23 mouse cellular contexts compared by ENCODE assay signal in genomic region chr4:35040306-35040705, GRCm38 (mm10).
DNase-seq lines count a peak whose midpoint lies in the region; ATAC-seq lines count a peak whose summit lies in the region.
"Had no signal": no experiment of that assay in that cellular context is flagged by ENCODE, and none has a peak within 500 bp of the region (broad histone marks: within the 10 kb centered on the region; RNA-seq: fewer than 3 reads in every experiment).

No protein-coding gene starts in this region.

- no peak overlapping the region for H3K4me2 ChIP-seq in kidney, embryonic 14.5 days (replicated peaks; ENCODE audit: low read depth, low read length)
- H3K4me2 ChIP-seq in kidney, embryonic 16.5 days (replicated peaks; ENCODE audit: low read depth, low read length): no peak overlapping the region
- H3K4me2 ChIP-seq: forebrain, embryonic 15.5 days; heart, embryonic 11.5 days; hindbrain, embryonic 12.5 days; hindbrain, embryonic 15.5 days had no signal

- peaks cover 2% of the 10 kb centered on the region; the same call in 1 of the 2 replicates for H3K36me3 ChIP-seq in heart, embryonic 10.5 days
- no peaks in the 10 kb centered on the region for H3K36me3 ChIP-seq in kidney, embryonic 14.5 days (ENCODE audit: control insufficient read depth, insufficient read depth, low read length)
- no peaks in the 10 kb centered on the region for H3K36me3 ChIP-seq in kidney, embryonic 16.5 days (ENCODE audit: insufficient read depth, low read length)
- H3K36me3 ChIP-seq: forebrain, embryonic 15.5 days; G1E; hindbrain, embryonic 12.5 days; hindbrain, embryonic 15.5 days had no signal

- no peak for ATAC-seq in kidney, embryonic 14.5 days (ENCODE audit: low FRiP score, low TSS enrichment)
- no peak for ATAC-seq in kidney, embryonic 16.5 days (ENCODE audit: low FRiP score, low TSS enrichment)
- ATAC-seq: forebrain, embryonic 15.5 days; Patski had no signal

- no peaks in the 10 kb centered on the region for H3K27me3 ChIP-seq in heart, embryonic 10.5 days (ENCODE audit: insufficient read depth, poor library complexity, severe bottlenecking)
- H3K27me3 ChIP-seq in kidney, embryonic 14.5 days (ENCODE audit: control insufficient read depth, insufficient read depth, low read length): no peaks in the 10 kb centered on the region
- H3K27me3 ChIP-seq in kidney, embryonic 16.5 days (ENCODE audit: insufficient read depth, low read length): no peaks in the 10 kb centered on the region
- H3K27me3 ChIP-seq: CH12.LX; forebrain, embryonic 15.5 days; hindbrain, embryonic 12.5 days; hindbrain, embryonic 15.5 days; Patski had no signal

- no peak overlapping the region for H3K4me3 ChIP-seq in heart, embryonic 10.5 days
- H3K4me3 ChIP-seq in kidney, embryonic 14.5 days (ENCODE audit: low read length): no peak overlapping the region
- H3K4me3 ChIP-seq in kidney, embryonic 16.5 days (ENCODE audit: low read length): no peak overlapping the region
- H3K4me3 ChIP-seq: forebrain, embryonic 10.5 days; forebrain, embryonic 15.5 days; heart, adult 2 months; hindbrain, embryonic 12.5 days; hindbrain, embryonic 15.5 days had no signal

- DNase-seq in heart, adult 11 months: peak; percentile 66
- no peak for DNase-seq in heart, embryonic 10.5 days (ENCODE audit: low spot score)
- DNase-seq in kidney, adult 9 months: peak; percentile 27
- peak; percentile 18 to 38 for DNase-seq in kidney, postnatal 36 days
- DNase-seq in testis, postnatal 14 days (ENCODE audit: low spot score): peak; percentile 46
- no peak for DNase-seq in testis, postnatal 10 days (ENCODE audit: low spot score)
- DNase-seq: adrenal gland, postnatal 10 days; B cell, adult 2 months; cerebellum, adult 18-20 months; cerebellum, adult 9-10 months; cerebellum, postnatal 14 days; gastrocnemius, postnatal 25 days; heart, adult 2 months had no signal

- H3K27ac ChIP-seq in heart, embryonic 10.5 days: no peak overlapping the region
- H3K27ac ChIP-seq in kidney, embryonic 14.5 days (ENCODE audit: low read depth, low read length): no peak overlapping the region
- no peak overlapping the region for H3K27ac ChIP-seq in kidney, embryonic 16.5 days (ENCODE audit: low read length)
- H3K27ac ChIP-seq: forebrain, embryonic 10.5 days; forebrain, embryonic 15.5 days; heart, adult 2 months; hindbrain, embryonic 12.5 days; hindbrain, embryonic 15.5 days had no signal

- 89% methylated on average over 1 of the region's 1 CpGs for WGBS in heart, embryonic 10.5 days
- whole genome bisulfite sequencing in kidney, embryonic 14.5 days: 70% methylated on average over 1 of the region's 1 CpGs
- WGBS in kidney, embryonic 16.5 days: 64% methylated on average over 1 of the region's 1 CpGs

- H3K9me3 ChIP-seq in heart, embryonic 10.5 days: no peaks in the 10 kb centered on the region
- H3K9me3 ChIP-seq in kidney, embryonic 14.5 days (ENCODE audit: control insufficient read depth, low read length): no peaks in the 10 kb centered on the region
- no peaks in the 10 kb centered on the region for H3K9me3 ChIP-seq in kidney, embryonic 16.5 days (ENCODE audit: low read length)
- H3K9me3 ChIP-seq: forebrain, embryonic 10.5 days; forebrain, embryonic 15.5 days; G1E; hindbrain, embryonic 12.5 days; hindbrain, embryonic 15.5 days had no signal

- H3K4me1 ChIP-seq in heart, embryonic 10.5 days: peaks cover 8% of the 10 kb centered on the region; the same call in 1 of the 2 replicates
- no peaks in the 10 kb centered on the region for H3K4me1 ChIP-seq in kidney, embryonic 14.5 days (ENCODE audit: control insufficient read depth, insufficient read depth, low read length)
- H3K4me1 ChIP-seq in kidney, embryonic 16.5 days (ENCODE audit: insufficient read depth, low read length): no peaks in the 10 kb centered on the region
- H3K4me1 ChIP-seq: forebrain, embryonic 10.5 days; forebrain, embryonic 15.5 days; hindbrain, embryonic 12.5 days; hindbrain, embryonic 15.5 days had no signal

- H3K9ac ChIP-seq in kidney, embryonic 14.5 days (ENCODE audit: low read depth, low read length): no peak overlapping the region
- H3K9ac ChIP-seq in kidney, embryonic 16.5 days (replicated peaks; ENCODE audit: low read length): no peak overlapping the region
- H3K9ac ChIP-seq: forebrain, embryonic 15.5 days; hindbrain, embryonic 12.5 days; hindbrain, embryonic 15.5 days had no signal

Comparison
In these comparisons a context has a peak if more than half of its experiments do, and no peak if none do; other contexts are left out.
1. DNase-seq: peak in heart, adult 11 months (single experiment), kidney, adult 9 months (single experiment), kidney, postnatal 36 days (2 of 2) and testis, postnatal 14 days (single experiment); none in heart, embryonic 10.5 days (single experiment) and testis, postnatal 10 days (single experiment).